Mouse (Mus musculus) right cerebral cortex, postnatal 4 days (tissue): ENCODE data around the gene Creld2.
A peak's percentile ranks its signal among the peaks of the same experiment; 100 is the strongest.

Source experiments
- DNase-seq: peaks from one replicate; pipeline ENCODE4 v3.0.0-alpha.2; 2022

The Creld2 gene

DNA sequence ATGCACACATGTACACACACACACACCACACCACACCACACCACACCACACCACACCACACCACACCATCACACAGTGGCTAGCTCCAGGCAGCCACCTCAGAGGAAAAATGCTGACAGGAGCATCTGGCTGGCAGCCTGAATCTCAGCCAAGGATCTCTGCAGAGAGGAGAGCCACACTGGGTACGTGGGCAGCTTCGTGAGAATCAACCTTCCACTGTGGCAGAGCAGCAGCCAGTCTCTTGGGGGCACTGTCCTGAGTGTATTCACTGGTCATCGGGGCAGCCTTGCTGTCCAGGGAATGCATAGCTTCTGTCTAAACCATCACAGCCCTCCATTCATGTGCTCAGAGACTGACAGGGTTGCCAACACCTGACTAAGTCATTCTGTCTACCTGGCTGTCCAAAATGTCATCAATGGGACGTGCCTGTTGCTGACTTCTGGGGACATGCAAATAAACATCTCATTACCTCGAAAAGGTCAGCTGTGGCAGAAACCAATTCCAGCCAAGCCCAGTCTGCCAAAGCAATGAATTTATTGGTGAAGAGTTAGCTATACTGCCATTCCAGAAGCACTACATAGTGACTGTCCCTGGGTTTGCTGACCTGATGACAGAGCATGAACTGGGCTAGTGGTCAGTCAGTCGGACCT is 10.5 kb downstream of the Creld2 start:
- no peak for DNase-seq

DNA sequence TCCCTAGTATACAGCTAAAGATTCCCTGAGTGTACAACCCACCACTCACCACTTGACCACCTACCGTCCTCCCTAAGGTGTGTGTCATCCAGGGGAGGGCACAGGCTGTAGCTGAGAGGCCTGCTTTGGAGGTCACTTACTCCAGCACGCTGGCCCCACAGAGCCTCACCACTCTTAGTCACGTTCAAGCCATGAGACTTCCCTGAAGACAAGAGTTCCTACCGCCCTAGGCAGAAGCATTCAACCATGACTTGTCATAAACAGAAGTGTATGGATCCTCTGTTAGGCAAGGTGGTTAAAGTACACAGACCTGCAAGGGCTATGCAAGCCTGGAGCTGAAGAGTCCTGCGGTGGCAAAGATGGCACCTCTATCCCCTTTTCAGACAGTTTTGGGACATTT is 11.2 kb downstream of the Creld2 start:
- no peak for DNase-seq

DNA sequence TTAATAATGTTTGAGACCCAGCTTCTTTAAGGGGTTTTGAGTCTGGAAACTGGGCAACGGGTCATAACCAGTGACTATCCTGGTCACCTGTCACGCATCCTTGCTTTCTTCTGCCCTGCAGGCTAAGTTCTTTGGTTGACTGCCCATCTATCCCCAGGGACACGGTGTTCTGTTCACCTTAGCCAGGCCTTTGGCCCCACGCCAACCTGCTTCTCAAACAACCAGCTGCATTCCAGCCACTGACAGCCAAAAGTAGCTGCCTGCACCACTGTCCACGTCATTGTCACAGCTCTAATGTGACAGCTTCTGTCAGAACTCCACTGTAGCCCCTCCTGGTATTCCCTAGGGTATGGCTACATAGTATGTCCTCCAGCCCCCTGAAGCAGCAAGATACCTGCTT is 12.0 kb downstream of the Creld2 start:
- DNase-seq: no peak

DNA sequence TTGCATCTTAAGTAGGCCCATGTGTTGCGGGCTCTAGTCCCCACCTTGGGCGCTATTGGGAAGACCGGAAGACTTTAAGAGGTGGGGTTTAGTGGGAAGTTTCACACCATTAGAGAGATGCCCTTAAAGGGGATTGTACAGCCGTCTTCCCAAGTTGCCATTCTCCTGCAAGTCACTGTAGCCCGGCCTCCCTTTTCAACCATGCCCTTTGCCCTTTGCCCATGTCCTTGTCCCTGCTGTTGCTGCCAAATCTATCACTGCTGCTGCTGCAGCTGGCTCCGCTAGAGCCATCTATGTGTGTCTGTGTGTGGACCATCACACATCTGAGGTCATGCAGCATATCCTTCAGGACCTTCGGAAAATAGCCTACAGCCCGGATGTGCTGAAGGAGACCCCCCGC is 13.1 kb downstream of the Creld2 start:
- DNase-seq: no peak

DNA sequence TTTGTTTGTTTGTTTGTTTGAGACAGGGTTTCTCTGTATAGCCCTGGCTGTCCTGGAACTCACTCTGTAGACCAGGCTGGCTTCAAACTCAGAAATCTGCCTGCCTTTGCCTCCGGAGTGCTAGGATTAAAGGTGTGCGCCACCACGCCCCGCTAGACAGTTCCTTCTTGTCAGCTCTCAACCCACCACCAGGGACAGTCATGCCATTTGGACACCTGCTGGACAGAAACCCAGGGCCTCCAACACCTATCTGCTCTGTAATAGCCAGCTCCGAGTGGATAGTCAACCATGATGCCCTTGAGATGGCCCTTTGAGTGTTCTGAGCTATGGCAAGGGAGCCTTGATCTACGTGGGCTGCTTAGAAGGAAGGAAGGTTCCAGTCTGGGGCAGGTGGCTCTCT is 16.6 kb downstream of the Creld2 start:
- no peak for DNase-seq

DNA sequence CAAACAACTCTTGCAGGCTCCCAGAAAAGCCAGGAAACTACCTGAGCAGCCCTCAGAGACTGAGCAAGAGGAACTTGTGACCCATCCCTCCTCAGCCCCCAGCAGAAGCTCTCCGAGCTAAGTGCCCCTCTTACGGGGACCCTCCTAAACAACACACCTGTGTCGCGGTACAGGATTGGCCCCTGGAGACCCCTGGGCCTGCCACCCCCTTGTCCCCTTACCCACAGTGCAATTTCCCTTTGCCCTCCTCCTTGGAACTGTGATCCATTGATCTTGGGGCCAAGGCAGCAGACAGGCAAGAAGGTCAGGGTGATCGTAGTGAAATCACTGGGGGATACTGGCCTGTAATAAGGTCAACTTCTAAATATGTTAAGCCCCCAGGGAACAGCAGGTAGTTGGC is 17.1 kb downstream of the Creld2 start:
- DNase-seq: no peak

DNA sequence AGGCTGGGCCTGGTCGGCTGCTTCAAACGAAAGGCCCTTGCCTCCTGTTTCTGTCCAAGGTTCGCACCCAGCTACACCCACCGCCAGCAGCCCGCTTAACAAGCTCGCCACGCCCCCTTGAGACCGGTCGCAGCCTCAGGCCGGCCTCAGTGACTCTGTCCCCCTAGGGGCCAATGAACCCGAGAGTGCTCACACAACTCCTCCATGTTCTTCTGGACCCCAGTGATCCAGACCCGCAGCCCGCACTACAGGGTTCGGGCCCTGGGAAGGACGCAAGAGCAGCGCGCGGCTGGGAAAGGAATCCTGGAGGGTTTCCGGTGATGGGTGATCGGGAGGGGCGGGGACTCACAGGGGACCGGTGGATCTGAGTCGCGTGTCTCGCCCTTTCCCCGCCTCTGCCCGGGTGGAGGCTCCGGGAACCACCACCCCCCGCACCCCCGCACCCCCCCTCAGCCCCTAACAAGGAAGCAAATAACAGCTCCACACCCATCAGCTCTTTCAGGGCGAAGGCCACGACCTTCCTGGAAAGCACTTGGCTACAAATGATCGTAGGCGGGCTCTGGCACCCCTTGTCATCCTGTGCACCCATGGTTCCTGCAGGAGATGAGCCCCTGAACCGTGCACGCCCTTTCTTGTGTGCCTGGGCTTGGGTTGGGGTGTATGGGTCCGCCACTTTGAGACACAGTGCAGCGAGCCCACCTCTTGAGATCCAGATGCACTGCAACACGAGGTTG is 17.9 kb downstream of the Creld2 start:
- peak; percentile 75 for DNase-seq

DNA sequence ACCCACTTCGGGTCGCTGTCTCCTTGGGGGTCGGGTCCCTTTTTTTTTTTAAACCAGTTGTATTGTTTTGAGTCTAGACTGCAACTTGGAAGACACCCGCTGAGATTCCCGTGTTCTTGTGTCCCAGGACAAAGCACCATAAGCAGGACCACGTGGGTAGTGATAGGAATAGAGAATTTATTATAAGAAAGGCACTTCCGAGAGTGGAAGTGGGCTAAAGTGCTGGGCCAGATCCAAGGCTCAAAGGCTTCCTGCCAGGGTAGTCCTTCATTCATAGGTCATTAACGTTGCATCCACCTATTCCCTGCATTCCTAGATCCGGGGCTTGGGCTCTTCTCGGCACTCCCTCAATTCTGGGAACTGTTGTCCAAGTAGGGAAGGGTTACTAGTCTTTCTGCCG is 18.5 kb downstream of the Creld2 start:
- no peak for DNase-seq

DNA sequence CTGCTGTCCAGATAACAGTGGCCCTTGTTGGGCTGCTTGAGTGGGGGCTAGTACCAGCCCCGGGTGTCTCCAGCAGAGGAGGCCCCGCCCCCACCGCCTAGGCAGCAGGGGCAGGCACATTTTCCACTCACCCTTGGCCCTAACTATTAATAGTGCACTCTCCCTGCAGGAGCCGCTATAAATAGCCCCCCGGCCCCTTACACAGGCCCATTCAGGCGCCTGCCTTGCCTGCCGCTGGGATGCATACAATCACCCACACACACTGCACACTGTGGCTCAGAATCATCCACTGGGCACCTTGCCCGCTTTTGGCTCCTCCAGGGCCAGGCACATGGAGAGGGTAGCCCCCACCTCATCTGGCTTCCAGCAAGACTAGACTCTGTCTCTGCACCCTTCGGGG is 19.8 kb downstream of the Creld2 start:
- peak; percentile 69 for DNase-seq

DNA sequence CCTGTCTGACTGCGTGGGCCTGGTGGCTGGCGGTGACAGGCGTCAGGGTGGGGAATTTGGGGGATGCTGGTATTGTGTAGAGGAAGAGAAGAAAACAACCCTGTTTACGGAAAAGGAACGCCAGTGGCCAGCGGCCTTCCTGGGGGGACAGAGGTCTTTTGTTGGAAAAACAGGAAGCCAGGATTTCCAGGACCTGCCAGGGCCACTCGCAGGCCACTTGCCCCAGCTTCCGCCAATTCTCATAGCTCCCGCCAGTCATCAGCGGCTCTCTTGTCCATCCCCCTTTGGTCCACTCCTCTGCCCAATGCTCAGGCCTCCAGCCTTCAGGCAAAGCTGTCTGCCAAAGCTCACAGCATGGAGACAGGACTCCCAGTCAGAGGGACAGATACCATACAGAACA is 20.7 kb downstream of the Creld2 start:
- DNase-seq: no peak

DNA sequence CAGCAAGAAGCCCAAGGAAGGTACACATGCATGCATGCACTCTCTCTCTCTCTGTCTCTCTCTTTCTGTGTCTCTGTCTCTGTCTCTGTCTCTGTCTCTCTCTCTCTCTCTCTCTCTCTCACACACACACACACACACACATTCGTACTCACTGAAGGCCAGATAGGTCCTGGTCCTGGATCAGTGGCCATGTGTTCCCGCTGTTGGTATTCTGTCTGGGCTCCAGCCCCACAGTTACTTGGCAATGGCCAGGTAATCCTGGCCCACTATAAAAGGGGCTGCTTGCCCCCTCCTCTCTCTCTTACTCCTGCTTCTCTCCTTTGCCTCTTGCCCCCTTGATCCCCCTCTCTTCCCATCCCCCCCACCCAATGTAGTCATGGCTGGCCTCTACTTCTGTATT is 21.7 kb downstream of the Creld2 start:
- DNase-seq: no peak

DNA sequence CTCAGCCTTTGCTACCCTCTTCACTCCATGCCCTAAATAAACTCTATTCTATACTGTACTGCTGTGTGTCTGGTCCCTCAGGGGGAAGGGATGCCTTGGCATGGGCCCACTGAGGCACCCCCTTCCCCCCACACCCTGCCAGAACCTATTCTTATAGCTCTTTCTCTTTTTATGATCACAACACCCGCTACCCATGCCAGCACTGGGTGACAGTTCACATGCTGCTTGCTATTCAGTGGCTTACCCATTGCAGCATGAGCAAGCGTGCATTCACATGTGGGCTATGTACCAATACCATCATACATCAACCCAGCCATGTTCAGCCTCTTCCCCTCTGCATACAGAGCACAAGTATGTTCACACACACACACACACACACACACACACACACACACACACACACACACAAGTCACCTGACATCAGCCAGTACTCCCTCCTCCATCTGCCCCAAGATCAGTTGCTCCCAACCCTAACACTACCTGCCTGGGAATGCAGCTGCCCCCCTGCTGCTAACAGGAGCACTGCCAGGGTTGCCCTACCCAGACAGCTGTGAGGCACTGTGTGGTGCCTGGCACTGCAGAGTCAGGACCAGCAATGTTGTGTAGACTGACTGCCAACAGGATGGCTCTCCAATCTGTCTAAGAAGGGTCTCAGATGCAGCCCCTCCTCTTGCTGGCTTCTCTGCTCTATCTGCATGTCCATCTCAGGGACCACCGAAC is 22.3 kb downstream of the Creld2 start:
- no peak for DNase-seq

DNA sequence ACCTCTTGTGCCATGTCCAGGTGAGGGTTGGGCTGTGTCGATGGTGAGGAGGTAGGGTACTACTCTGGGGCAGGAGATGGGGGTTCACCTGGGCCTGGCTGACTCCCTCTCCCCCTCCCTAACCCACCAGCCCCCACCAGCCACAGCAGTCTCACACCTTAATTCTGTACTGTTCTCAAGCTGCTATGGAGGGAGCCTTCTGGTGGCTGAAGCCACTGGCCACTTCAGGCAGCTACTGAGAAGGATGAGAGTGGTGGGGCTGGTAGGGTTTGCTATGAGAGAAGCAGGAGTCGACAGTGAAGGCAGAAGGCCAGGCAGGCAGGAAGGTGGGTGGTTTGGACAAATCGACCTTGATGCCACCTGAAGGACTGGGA is 22.8 kb downstream of the Creld2 start:
- no peak for DNase-seq

DNA sequence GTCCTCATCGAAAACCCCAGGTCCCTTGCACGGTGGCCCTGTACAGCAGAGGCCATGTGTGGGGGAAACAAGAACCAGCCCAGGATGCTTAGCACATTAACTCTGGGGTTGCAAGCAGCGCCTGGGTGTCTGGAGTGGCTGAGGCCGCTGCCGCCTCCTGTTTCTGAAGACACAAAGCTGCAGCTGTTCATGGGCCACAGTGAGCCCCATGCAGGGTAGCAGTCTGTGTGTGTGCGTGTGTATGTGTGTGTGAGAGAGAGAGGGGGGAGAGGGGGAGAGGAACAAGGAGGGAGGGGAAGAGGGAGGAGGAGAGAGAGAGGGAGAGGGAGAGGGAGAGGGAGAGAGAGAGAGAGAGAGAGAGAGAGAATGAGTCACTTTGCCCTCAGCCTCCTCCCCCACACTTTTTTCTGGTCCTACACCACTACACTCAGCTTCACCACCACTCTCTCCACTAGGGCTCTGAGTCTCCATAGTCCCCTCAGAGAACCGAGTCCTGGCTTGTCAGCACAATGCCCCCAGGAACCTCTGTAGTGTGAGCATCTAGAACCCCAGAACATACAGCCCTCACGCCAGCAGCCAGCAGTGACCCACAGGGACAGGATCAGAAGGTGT is 24.1 kb downstream of the Creld2 start:
- no peak for DNase-seq

DNA sequence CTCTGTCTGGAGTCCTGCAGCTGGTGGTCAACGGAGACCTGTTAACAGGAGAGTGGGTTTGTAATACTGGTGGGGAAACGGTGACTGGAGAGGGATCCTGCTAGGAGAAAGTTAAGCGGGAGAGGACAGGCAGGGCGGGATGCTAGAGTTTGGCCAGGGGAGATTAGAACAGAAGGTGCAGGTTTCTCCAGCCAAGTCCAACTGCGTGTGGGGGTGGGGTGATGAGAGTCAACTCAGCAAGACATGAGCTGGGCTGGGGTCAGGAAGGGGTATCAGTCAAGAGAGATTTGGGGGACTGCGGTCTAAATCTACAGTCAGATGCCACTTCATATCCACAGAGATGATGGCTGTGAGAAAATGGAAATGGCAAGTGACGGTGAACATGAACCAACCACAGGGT is 25.5 kb downstream of the Creld2 start:
- DNase-seq: no peak

DNA sequence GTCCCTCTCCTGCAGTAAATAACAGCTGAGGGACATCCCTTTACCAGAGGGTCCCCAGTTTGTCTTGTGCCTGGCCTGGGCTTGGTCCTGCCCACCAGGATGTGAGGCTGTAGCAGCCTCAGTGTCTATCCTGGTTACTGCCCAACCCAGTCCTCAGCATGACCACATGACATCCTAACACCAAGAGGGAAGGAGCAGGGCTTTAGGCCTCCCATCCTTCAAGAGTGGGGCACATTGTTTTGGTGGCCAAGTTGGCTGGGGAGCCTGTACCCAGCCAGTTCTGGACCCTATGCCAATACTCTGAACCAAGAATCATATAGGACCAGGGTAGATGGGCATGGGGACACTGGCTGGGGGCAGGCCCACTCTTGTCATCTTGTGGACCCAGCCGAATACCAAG is 29.2 kb downstream of the Creld2 start:
- DNase-seq: no peak

DNA sequence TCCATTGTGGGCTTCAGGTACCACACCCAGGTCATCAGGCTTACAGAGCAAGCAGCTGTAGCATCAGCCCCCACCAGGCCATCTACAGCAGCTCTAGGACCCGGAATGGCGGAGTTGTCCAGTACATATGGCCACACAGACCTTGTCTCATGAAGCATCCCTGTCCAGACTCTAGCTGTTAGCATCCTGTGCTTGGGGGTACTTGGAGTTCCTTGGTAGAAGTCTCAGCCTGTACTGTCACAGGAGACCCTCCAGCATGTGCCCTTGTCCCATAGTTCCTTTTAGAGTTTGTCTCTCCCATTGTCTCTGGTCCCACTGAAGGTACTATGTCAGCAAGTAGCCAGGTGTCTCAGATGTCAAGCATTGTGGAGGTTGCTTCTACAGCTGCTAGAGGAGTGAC is 30.2 kb downstream of the Creld2 start:
- no peak for DNase-seq

DNA sequence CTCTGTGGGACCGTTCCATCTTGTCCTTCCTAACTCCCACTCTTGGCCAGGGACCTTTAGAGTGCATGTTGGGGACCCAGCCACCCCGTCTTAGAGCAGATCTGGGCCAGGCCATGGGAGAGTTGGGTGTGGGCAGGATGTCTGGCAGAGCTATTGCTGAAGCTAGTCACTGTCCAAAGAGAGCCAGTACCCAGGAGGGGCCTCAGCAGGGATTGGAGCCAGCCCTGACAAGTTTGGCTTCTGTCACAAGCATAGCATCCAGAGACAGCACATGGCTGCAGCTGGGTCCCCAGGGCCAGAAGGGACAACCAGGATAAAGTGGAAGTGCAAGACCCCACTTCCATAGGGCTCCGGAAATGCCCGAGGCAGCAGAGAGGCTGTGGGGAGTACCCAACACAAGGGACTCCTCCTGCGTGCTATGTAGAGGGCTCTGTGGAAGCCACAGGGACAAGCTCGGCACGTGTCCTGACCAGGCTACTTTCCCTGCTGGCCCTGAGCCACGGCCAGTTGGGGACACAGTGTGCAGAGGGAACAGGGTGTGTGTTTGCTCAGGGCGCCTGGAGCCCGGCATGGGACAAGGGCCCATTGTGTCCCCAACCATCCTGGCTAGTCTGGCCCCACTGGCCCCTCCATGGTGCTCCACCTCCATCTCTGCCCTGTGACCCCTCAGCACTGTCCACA is 30.8 kb downstream of the Creld2 start:
- DNase-seq: peak; percentile 55

DNA sequence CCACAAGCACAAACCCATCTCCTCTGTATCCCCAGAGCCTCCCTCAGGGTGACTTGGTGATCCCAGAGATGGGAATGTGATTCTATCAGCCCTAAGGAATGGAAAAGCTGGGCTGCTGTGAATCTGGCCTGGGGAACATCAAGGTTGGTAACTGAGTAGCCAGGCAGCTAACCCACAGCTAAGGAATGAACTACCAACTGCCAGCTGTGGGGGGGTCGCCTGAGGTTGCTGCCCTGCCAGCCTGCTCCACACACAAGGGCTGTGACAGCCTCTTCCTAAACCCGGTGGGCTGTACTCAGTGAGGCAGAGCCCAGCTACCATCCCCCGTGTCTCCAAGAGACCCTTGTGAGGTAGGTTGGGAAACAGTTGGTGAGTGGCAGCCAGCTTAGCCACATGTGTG is 31.6 kb downstream of the Creld2 start:
- DNase-seq: no peak

DNA sequence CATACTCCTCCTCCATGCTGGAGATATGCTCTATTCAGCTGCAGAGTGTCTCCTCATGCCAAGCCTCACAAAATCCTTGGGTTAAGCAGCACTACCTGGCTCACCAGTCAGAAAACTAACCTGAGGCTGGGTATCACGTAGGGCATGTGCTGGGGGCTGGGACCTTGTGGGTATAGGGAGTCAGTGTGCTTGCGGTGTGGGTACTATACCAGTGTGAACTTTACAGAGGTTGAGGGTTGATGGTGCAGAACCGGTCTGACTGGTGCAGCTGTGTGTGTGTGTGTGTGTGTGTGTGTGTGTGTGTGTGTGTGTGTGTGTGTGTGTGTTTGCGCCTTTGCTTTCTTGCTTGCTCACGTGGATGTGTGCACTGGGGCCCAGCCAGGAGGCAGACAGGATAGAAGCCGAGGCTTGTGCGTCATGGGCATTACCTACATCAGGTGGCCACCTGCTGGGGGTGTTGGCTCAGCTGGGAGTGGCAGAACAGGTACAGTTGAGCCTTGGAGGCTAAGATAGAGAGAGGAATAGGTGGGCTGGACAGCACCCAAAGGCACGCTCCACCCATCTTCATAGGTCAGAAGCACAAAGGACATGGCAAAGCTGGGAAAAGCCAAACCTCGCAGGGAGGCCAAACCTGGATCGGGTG is 32.2 kb downstream of the Creld2 start:
- no peak for DNase-seq

DNA sequence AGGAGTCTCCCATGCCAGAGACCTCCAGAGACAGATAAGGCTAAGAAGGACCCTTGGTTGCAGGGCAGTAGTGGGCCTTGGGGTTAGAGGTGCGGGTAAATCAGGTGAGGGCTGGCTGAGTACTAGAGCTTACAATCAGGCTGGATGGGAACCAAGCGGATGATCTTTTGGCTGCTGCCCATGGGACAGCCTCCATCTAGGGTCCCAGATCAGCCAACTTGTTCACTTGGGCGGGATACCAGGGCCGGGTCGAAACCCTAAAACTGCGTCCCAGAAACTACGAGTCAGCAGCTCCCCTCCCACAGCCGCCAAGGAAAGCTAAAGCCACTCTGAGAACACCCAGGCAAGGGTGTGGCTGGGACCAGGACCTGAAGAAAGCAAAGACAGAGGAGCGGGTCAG is 33.7 kb downstream of the Creld2 start:
- DNase-seq: no peak

DNA sequence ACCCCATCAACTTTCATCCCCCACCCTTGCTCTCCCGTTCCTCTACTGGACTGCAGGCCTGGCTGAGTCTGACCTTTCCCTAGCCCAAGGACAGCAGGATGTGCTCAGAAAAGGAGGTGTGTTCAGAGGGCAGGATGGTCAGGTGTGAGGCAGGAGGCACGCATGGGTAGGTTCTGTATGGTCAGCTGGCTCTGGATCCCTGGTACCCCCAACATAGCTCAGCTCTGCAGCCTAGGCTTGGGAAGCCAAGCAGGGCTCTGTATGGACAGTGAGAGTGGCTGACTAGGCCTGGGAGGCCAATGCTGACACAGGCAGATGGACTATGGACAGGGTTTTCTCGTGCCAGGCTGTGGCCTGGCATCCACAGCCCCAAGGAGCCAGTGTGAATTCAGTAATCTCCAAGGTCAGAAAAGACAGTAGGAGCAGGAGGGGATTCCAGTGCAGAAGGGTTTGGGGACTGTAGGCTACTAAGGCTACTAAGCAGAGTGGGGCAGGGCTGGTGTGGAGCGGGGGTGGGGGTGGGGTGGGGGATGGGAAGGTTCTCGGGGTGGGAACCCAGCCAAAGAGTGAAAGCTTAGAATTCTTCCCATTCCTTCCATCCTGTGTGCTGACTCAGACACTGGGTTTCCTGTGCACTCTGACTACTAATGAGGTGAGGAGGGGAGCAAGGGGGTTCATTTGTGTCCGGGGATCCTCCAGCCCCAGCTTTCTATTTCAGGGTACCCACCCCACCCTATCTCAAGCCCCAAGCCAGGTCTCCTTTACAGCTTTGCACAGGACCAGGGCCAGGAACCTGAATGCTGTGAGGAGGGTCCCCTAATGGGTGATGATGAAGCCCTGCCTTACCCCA is 34.9 kb downstream of the Creld2 start:
- no peak for DNase-seq
